Mouse (Mus musculus): ENCODE results near the gene Ubqln4. TPM values are rescaled to one million over a fixed set of nuclear protein-coding genes. Genes with fewer than 3 reads are reported as not detected.
A peak's percentile ranks its signal among the peaks of the same experiment; 100 is the strongest.
"Not testable (repeated sequence)": the region's sequence is repeated elsewhere in the genome, so short reads cannot be mapped to it uniquely, and the experiment has no call there.

Gene Ubqln4
- polyA plus RNA-seq, 1 experiment from 2014 or later = 143 TPM

DNA sequence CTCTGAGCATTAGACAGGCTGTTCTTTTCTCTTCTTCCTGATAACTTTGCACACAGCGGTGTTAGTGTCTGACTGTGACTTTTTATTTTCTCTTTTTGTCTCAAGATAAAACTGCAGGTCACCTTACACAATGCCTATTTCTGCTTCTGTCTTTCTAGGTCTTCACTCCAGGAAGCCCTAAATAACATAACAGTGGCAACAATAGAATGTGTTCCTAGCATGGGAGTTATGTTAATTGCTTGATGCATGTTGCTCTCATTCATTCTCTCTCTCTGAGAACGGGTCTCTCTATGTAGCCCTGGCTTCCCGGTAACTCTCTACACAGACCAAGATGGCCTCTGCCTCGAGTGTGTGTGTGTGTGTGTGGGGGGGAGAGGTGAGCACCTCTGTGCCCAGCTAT lies 48.9 kb downstream of the Ubqln4 start:
- no peak for DNase-seq (ENCODE audit: low read depth, low spot score)
- no peak for ATAC-seq
- H3K27me3 ChIP-seq = no peaks in the 10 kb centered on the region
- ChIA-PET CTCF (interaction anchor here (0.8 to 7.0 kb wide), 3 partner anchors 10 to 67 kb away, joined by 3 to 75 read pairs (median 18); no protein-coding TSS in a partner anchor), POLR2A (no interaction called here)
- no peak for TF ChIP-seq CTCF (IDR thresholded peaks at IDR 0.05)
- in situ Hi-C loops (cut with MboI; ENCODE audit: low pct_unique_long_range_greater_than_20kb) = loop anchor here (10.0 kb wide), 1 partner anchor 58 kb away; the partner anchor contains the start of gene Rab25

DNA sequence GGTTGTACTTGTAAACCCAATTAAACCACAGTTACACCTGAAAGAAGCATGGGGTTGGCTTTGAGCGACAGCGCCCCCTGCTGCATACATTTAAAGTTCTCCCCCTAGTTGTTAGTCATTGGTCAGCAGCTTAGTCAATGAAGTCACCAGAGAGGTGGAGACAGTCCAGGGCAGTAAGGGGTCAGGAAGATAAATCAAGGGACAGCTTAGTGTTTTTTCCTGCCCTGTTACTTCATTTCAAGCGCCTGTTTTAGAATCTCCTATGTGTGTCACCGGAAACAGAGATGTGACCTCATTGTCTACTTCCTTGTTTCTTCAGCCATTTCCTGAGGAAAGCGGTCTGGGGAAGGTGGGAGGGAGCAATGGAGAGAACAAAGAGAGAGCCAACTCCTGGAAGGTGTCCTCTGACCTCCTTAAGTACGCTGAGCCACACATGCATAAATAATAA lies 50.2 kb downstream of the Ubqln4 start:
- TF ChIP-seq CTCF (IDR thresholded peaks at IDR 0.05) = peak; percentile 98
- no peaks in the 10 kb centered on the region for H3K27me3 ChIP-seq
- no peak for DNase-seq (ENCODE audit: low read depth, low spot score)
- POLR2A ChIA-PET = interaction anchor here (0.5 to 1.5 kb wide), 3 partner anchors 11 to 1041 kb away, joined by 3 read pairs; no protein-coding TSS in a partner anchor
- ATAC-seq = peak; percentile 37
- in situ Hi-C loops (cut with MboI; ENCODE audit: low pct_unique_long_range_greater_than_20kb) = loop anchor here (10.0 kb wide), 1 partner anchor 59 kb away; the partner anchor contains the start of gene Rab25
- CTCF ChIA-PET = interaction anchor here (0.7 to 7.0 kb wide), 15 partner anchors 10 to 74 kb away, joined by 3 to 75 read pairs (median 4); no protein-coding TSS in a partner anchor

DNA sequence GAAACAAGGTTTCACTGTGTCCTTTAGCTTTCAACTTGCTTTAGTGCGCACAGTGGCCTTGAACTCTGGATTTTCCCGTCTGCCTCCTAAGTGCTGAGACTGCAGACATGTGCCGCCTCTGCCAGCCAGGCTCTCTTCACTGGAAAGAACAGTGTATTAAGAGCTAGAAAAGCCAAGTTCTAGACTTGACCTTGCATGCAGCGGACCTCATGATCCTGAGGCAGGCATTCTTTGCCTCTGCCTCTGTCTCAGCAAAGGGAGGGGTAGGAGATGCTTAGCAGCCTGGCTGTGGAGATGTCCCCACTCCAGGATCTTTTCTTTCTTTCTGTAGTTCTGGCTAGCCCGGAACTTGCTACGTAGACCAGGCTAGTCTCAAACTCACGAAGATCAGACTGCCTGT lies 51.3 kb downstream of the Ubqln4 start:
- no peak for ATAC-seq
- no peak for TF ChIP-seq CTCF (IDR thresholded peaks at IDR 0.05)
- H3K27me3 ChIP-seq = no peaks in the 10 kb centered on the region
- no peak for DNase-seq (ENCODE audit: low read depth, low spot score)
- in situ Hi-C loops (cut with MboI; ENCODE audit: low pct_unique_long_range_greater_than_20kb) = loop anchor here (5.0 to 10.0 kb wide), 3 partner anchors 37 to 152 kb away; partner anchors contain the start of gene Rab25
- ChIA-PET CTCF (interaction anchor here (1.1 to 7.0 kb wide), 7 partner anchors 11 to 60 kb away, joined by 3 to 75 read pairs (median 10); no protein-coding TSS in a partner anchor), POLR2A (interaction anchor here (1.0 to 1.5 kb wide), 2 partner anchors 12 to 19 kb away, joined by 3 read pairs; no protein-coding TSS in a partner anchor)

DNA sequence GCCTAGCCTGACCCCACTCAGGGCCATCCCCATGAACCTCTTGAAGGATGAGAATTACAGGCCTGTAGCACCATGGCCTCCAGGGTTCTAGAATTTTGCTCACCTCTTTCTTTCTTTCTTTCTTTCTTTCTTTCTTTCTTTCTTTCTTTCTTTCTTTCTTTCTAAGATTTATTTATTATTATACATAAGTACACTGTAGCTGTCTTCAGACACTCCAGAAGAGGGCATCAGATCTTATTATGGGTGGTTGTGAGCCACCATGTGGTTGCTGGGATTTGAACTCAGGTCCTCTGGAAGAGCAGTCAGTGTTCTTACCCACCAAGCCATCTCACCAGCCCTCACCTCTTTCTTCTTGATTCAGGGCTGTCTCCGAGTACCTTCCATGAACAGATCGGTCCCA lies 52.1 kb downstream of the Ubqln4 start, which contains the start of gene Arhgef2:
Gene Arhgef2, plus strand, starts transcription at position 301 of the 400 bp plus-strand sequence.
- not testable (repeated sequence) for DNase-seq (ENCODE audit: low read depth, low spot score); H3K27me3 ChIP-seq; ATAC-seq
- peak; percentile 25 for TF ChIP-seq CTCF (IDR thresholded peaks at IDR 0.05)
- POLR2A ChIA-PET = interaction anchor here (0.5 to 1.0 kb wide), 2 partner anchors 65 to 68 kb away, joined by 3 read pairs; no protein-coding TSS in a partner anchor
- CTCF ChIA-PET = interaction anchor here (1.1 to 7.0 kb wide), 9 partner anchors 13 to 133 kb away, joined by 3 to 75 read pairs (median 16); partner anchors contain the start of gene Rxfp4
- in situ Hi-C loops (cut with MboI; ENCODE audit: low pct_unique_long_range_greater_than_20kb) = loop anchor here (5.0 to 10.0 kb wide), 3 partner anchors 37 to 152 kb away; partner anchors contain the start of gene Rab25

DNA sequence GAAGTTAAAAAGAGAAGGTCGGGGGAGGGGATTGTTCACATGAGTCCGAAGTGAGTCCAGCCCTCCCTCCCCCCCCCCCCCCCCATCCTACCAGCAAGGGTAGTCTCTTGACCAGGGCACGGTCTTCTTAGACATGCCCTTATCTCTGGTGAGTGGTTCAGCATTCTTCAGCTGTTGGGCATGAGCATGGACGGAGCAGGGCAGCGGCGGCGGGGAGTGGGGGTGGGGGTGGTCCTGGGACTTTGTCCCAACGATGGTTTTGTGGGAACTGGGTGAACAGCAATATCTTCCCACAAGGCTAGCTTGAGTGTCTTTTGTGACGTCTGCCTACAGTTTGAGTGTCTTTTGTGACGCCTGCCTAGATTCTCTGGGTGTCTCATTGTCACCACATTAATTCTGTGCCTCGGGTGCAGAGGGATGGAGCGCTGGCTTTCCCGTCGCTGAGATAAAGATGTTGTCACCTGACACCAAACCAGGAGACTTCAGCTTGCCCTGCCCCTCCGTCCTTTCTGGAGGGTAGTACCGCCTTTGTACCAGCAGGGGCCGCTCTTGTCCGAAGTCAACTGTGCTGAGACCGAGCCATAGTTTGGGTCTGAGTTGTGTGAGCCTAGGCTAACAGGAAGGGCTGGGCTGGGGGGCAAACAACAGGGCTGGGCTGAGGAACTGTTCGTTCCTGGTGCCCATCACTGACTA lies 53.7 kb downstream of the Ubqln4 start:
- ATAC-seq = peak; percentile 80
- CTCF ChIA-PET = interaction anchor here (0.8 to 7.0 kb wide), 28 partner anchors 9 to 131 kb away, joined by 3 to 75 read pairs (median 4); partner anchors contain the start of gene Rxfp4
- peak; percentile 99 for TF ChIP-seq CTCF (IDR thresholded peaks at IDR 0.05)
- DNase-seq (ENCODE audit: low read depth, low spot score) = no peak
- no peaks in the 10 kb centered on the region for H3K27me3 ChIP-seq
- in situ Hi-C loops (cut with MboI; ENCODE audit: low pct_unique_long_range_greater_than_20kb) = loop anchor here (5.0 to 10.0 kb wide), 3 partner anchors 35 to 150 kb away; partner anchors contain the start of gene Rab25
- POLR2A ChIA-PET = interaction anchor here (1.0 to 4.7 kb wide), 5 partner anchors 14 to 52 kb away, joined by 3 to 37 read pairs (median 4); no protein-coding TSS in a partner anchor

DNA sequence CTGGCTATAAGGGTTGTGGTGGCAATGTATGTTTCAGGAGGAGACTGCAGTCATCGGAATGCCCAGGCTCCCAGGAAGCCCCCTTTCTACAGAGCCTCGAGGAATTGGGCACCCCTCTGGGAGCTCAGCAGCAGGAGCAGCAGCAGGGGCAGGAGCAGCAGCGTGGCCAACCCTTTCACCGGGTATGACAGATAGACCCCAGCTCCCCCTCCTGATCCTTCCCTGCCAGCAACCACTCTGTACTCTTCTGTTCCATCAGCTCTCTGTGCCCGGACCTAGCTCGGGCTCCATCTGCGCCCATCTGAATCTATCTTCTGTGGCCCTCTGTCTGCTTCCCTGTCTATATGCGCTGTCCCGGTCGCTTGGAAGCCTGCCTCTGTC lies 54.2 kb downstream of the Ubqln4 start:
- TF ChIP-seq CTCF (IDR thresholded peaks at IDR 0.05) = no peak
- ATAC-seq (peak; percentile 7), DNase-seq (ENCODE audit: low read depth, low spot score) (no peak)
- H3K27me3 ChIP-seq = no peaks in the 10 kb centered on the region
- ChIA-PET POLR2A (interaction anchor here (0.6 to 4.7 kb wide), 8 partner anchors 13 to 53 kb away, joined by 3 to 37 read pairs (median 4); no protein-coding TSS in a partner anchor), CTCF (interaction anchor here (0.7 to 7.0 kb wide), 26 partner anchors 9 to 110 kb away, joined by 3 to 75 read pairs (median 4); partner anchors contain the start of gene Rxfp4)
- in situ Hi-C loops (cut with MboI; ENCODE audit: low pct_unique_long_range_greater_than_20kb) = loop anchor here (5.0 to 10.0 kb wide), 3 partner anchors 35 to 150 kb away; partner anchors contain the start of gene Rab25

DNA sequence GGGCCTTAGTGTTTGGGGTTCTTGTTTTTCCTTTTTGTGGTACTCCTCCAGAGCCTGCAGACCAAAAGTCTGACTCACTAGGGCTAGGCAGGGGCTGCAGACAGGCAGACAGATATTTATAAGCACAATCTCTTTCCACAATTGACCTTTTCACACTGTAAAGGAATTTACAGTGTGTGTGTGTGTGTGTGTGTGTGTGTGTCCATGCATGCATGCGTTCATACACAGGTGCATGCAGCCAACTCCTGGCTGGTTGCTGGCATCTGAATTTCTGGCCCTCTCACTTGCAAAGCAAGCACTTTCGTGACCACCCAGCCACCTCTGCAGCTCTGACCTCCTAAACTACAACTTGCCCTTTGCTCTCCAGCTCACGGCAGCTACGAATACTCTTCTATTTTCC lies 55.5 kb downstream of the Ubqln4 start:
- ChIA-PET CTCF (interaction anchor here (0.8 to 7.0 kb wide), 7 partner anchors 8 to 202 kb away, joined by 3 to 75 read pairs (median 4); no protein-coding TSS in a partner anchor), POLR2A (interaction anchor here (1.0 to 4.7 kb wide), 2 partner anchors 12 to 28 kb away, joined by 4 to 37 read pairs; no protein-coding TSS in a partner anchor)
- no peak for TF ChIP-seq CTCF (IDR thresholded peaks at IDR 0.05)
- in situ Hi-C loops (cut with MboI; ENCODE audit: low pct_unique_long_range_greater_than_20kb) = loop anchor here (5.0 to 10.0 kb wide), 3 partner anchors 33 to 148 kb away; partner anchors contain the start of gene Rab25
- no peak for ATAC-seq
- DNase-seq (ENCODE audit: low read depth, low spot score) = no peak
- no peaks in the 10 kb centered on the region for H3K27me3 ChIP-seq

DNA sequence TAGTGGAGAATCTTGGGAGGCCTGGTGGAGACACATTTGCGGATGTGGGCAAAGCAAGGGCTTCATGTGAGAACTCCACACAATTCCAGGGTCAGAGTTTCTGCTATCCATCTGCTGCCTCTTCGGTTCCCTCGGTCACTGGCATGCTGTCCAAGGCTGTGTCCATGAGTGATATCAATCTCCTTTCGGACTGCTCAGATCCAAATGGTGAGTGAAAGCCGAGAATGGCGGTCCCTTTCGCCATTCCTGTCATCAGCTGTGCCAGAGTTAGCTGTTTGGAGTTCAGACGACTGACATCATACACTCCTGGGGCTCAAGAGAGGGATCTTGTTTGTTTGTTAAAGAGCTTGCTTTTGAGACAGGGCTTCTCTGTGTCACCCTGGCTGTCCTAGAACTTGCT lies 60.9 kb downstream of the Ubqln4 start:
- in situ Hi-C loops (cut with MboI; ENCODE audit: low pct_unique_long_range_greater_than_20kb) = no loop called here
- ChIA-PET CTCF (interaction anchor here (1.1 to 1.3 kb wide), 2 partner anchors 10 to 18 kb away, joined by 3 read pairs; no protein-coding TSS in a partner anchor), POLR2A (no interaction called here)
- TF ChIP-seq CTCF (IDR thresholded peaks at IDR 0.05) = no peak
- no peaks in the 10 kb centered on the region for H3K27me3 ChIP-seq
- ATAC-seq = no peak
- DNase-seq (ENCODE audit: low read depth, low spot score) = no peak

DNA sequence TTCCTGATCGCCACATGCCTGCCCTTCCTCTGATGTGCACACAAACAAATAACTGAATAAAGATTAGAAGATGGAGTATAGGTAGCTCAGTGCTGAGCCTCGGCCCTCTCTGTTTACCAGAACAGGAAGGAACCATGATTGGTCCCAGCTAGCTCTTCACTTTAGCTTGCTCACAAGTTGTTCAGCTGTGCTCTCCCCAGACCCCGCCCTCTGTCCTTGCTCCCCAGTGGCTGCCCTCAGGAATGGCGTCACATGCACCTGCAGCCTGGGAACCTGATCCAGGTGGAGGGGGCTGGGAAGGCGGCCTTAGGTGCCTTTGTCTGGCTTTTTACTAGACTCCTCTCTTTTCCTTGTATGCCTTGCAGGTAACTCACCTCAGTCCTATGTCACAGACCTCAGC lies 61.6 kb downstream of the Ubqln4 start:
- POLR2A ChIA-PET = interaction anchor here (4.1 kb wide), 1 partner anchor 17 kb away, joined by 34 read pairs; no protein-coding TSS in a partner anchor
- ATAC-seq = no peak
- H3K27me3 ChIP-seq = no peaks in the 10 kb centered on the region
- TF ChIP-seq CTCF (IDR thresholded peaks at IDR 0.05) = no peak
- CTCF ChIA-PET = interaction anchor here (1.1 to 4.6 kb wide), 5 partner anchors 9 to 23 kb away, joined by 3 to 27 read pairs (median 10); no protein-coding TSS in a partner anchor
- in situ Hi-C loops (cut with MboI; ENCODE audit: low pct_unique_long_range_greater_than_20kb) = no loop called here
- DNase-seq (ENCODE audit: low read depth, low spot score) = no peak
